Mouse (Mus musculus) forebrain, embryonic 12.5 days (tissue): ENCODE data around the gene Nav2. TPM values are rescaled to one million over a fixed set of nuclear protein-coding genes. Genes with fewer than 3 reads are reported as not detected.

Source experiments
- ATAC-seq: fragments of 200-750 bp; cut with Nextera tagmentation; 2 replicates; pipeline ENCODE4 v1.8.0; 2017; ENCODE audit warnings: moderate TSS enrichment; ENCODE audit not compliant: low FRiP score
- H3K27ac ChIP-seq: fragments of 300-500 bp; sonication (generic); 2 replicates; pipeline ENCODE4 v1.5.1; 2016; ENCODE audit warnings: mild to moderate bottlenecking
- H3K27me3 ChIP-seq: fragments of 300-500 bp; sonication (generic); 2 replicates; pipeline ENCODE4 v1.6.1; 2016; ENCODE audit warnings: mild to moderate bottlenecking
- H3K36me3 ChIP-seq: fragments of 300-500 bp; sonication (generic); replicated peaks from 2 replicates; pipeline ENCODE4 v1.6.1; 2016; ENCODE audit warnings: mild to moderate bottlenecking
- H3K4me1 ChIP-seq: fragments of 300-500 bp; sonication (generic); 2 replicates; pipeline ENCODE4 v1.6.1; 2016
- H3K4me2 ChIP-seq: fragments of 300-500 bp; sonication (generic); 2 replicates; pipeline ENCODE4 v1.6.1; 2016; ENCODE audit warnings: mild to moderate bottlenecking, moderate library complexity
- H3K4me3 ChIP-seq: fragments of 300-500 bp; sonication (generic); replicated peaks from 2 replicates; pipeline ENCODE4 v1.5.1; 2016; ENCODE audit warnings: mild to moderate bottlenecking
- H3K9ac ChIP-seq: fragments of 300-500 bp; sonication (generic); 2 replicates; pipeline ENCODE4 v1.6.1; 2016; ENCODE audit warnings: mild to moderate bottlenecking
- H3K9me3 ChIP-seq: fragments of 300-500 bp; sonication (generic); 2 replicates; pipeline ENCODE4 v1.6.1; 2016
- WGBS: fragments of 180-500 bp; shearing (Covaris S2); methylation state at CpG from one replicate; pipeline ENCODE4 v1.1.7; 2016; 5-methylcytosine and 5-hydroxymethylcytosine counted together
- polyA plus RNA-seq: library from polyadenylated mRNA; unstranded; fragments of >200 nt; fragmentation: Nextera tagmentation; extraction: Ambion mirVana; gene quantifications from 2 replicates; pipeline ENCODE4 v1.2.1, GENCODE M21; 2016

Nav2 gene
- polyA plus RNA-seq, 1 experiment from 2014 or later: 10.9 TPM

GRCm38 (mm10) chr7:48996829-48997228, 88.3 kb downstream of the Nav2 start:
- Histone ChIP-seq H3K4me3 (no peak overlapping the region), H3K4me1 (peaks cover 54% of the 10 kb centered on the region), H3K27me3 (peaks cover 22% of the 10 kb centered on the region), H3K27ac (0 out of 2 replicates have a peak overlapping the region, but pooled peaks have one; percentile 19), H3K36me3 (no peaks in the 10 kb centered on the region), H3K4me2 (no peak overlapping the region), H3K9ac (no peak overlapping the region), H3K9me3 (no peaks in the 10 kb centered on the region)
- 69% methylated on average over 5 of the region's 5 CpGs for WGBS
- no peak for ATAC-seq

- Histone ChIP-seq H3K27me3 (peaks cover 19% of the 10 kb centered on the region), H3K9ac (no peak overlapping the region), H3K9me3 (no peaks in the 10 kb centered on the region), H3K4me1 (peaks cover 55% of the 10 kb centered on the region), H3K27ac (no peak overlapping the region), H3K4me3 (no peak overlapping the region), H3K36me3 (no peaks in the 10 kb centered on the region), H3K4me2 (no peak overlapping the region)
- WGBS: 89% methylated on average over 8 of the region's 8 CpGs
- ATAC-seq: no peak
These were observed 89.6 kb downstream of the Nav2 start for GRCm38 (mm10) chr7:48998097-48998496.

- Histone ChIP-seq H3K36me3 (no peaks in the 10 kb centered on the region), H3K9me3 (no peaks in the 10 kb centered on the region), H3K4me2 (no peak overlapping the region), H3K27ac (no peak overlapping the region), H3K4me3 (no peak overlapping the region), H3K27me3 (peaks cover 18% of the 10 kb centered on the region), H3K4me1 (peaks cover 60% of the 10 kb centered on the region), H3K9ac (no peak overlapping the region)
- WGBS: 82% methylated on average over 10 of the region's 10 CpGs
- ATAC-seq: no peak
These were observed 90.1 kb downstream of the Nav2 start for GRCm38 (mm10) chr7:48998595-48998994.

- H3K27ac ChIP-seq: no peak overlapping the region
- 80% methylated on average over 3 of the region's 3 CpGs for WGBS
- no peak overlapping the region for H3K9ac ChIP-seq
- no peaks in the 10 kb centered on the region for H3K9me3 ChIP-seq
- H3K4me2 ChIP-seq: no peak overlapping the region
- H3K4me3 ChIP-seq: no peak overlapping the region
- peaks cover 12% of the 10 kb centered on the region; the same call in 1 of the 2 replicates for H3K27me3 ChIP-seq
- no peak for ATAC-seq
- peaks cover 40% of the 10 kb centered on the region for H3K4me1 ChIP-seq
- H3K36me3 ChIP-seq: no peaks in the 10 kb centered on the region
These were observed 92.3 kb downstream of the Nav2 start for GRCm38 (mm10) chr7:49000816-49001215.

- 66% methylated on average over 5 of the region's 5 CpGs for WGBS
- H3K9me3 ChIP-seq: no peaks in the 10 kb centered on the region
- no peak for ATAC-seq
- H3K4me1 ChIP-seq: peaks cover 32% of the 10 kb centered on the region
- no peaks in the 10 kb centered on the region for H3K36me3 ChIP-seq
- no peak overlapping the region for H3K9ac ChIP-seq
- H3K4me3 ChIP-seq: no peak overlapping the region
- peaks cover 8% of the 10 kb centered on the region; the same call in 1 of the 2 replicates for H3K27me3 ChIP-seq
- H3K27ac ChIP-seq: no peak overlapping the region
- no peak overlapping the region for H3K4me2 ChIP-seq
These were observed 95.9 kb downstream of the Nav2 start for GRCm38 (mm10) chr7:49004402-49004801.

- WGBS: 81% methylated on average over 7 of the region's 7 CpGs
- H3K9me3 ChIP-seq: no peaks in the 10 kb centered on the region
- H3K4me2 ChIP-seq: no peak overlapping the region
- no peak for ATAC-seq
- H3K4me3 ChIP-seq: no peak overlapping the region
- H3K27ac ChIP-seq: no peak overlapping the region
- no peak overlapping the region for H3K9ac ChIP-seq
- H3K27me3 ChIP-seq: 0 out of 2 replicates have a peak, but pooled peaks cover 3% of the 10 kb centered on the region
- H3K36me3 ChIP-seq: no peaks in the 10 kb centered on the region
- peaks cover 17% of the 10 kb centered on the region; the same call in 1 of the 2 replicates for H3K4me1 ChIP-seq
These were observed 98.4 kb downstream of the Nav2 start for GRCm38 (mm10) chr7:49006886-49007285.

GRCm38 (mm10) chr7:49010739-49011138, 102.2 kb downstream of the Nav2 start:
- ATAC-seq: no peak
- Histone ChIP-seq H3K27ac (no peak overlapping the region), H3K36me3 (no peaks in the 10 kb centered on the region), H3K4me2 (no peak overlapping the region), H3K27me3 (0 out of 2 replicates have a peak, but pooled peaks cover 3% of the 10 kb centered on the region), H3K9ac (no peak overlapping the region), H3K4me3 (no peak overlapping the region), H3K9me3 (no peaks in the 10 kb centered on the region), H3K4me1 (peaks cover 17% of the 10 kb centered on the region; the same call in 1 of the 2 replicates)
- WGBS: 91% methylated on average over 6 of the region's 6 CpGs

GRCm38 (mm10) chr7:49012027-49012426, 103.5 kb downstream of the Nav2 start:
- H3K9me3 ChIP-seq: no peaks in the 10 kb centered on the region
- no peaks in the 10 kb centered on the region for H3K27me3 ChIP-seq
- H3K4me2 ChIP-seq: no peak overlapping the region
- no peak overlapping the region for H3K9ac ChIP-seq
- no peaks in the 10 kb centered on the region for H3K36me3 ChIP-seq
- peaks cover 22% of the 10 kb centered on the region; the same call in 1 of the 2 replicates for H3K4me1 ChIP-seq
- H3K27ac ChIP-seq: no peak overlapping the region
- no peak for ATAC-seq
- H3K4me3 ChIP-seq: no peak overlapping the region
- WGBS: 73% methylated on average over 1 of the region's 1 CpGs

- WGBS: 88% methylated on average over 10 of the region's 10 CpGs
- no peak for ATAC-seq
- Histone ChIP-seq H3K9me3 (no peaks in the 10 kb centered on the region), H3K4me3 (no peak overlapping the region), H3K27ac (no peak overlapping the region), H3K4me2 (no peak overlapping the region), H3K36me3 (no peaks in the 10 kb centered on the region), H3K4me1 (peaks cover 35% of the 10 kb centered on the region), H3K9ac (no peak overlapping the region), H3K27me3 (0 out of 2 replicates have a peak, but pooled peaks cover 6% of the 10 kb centered on the region)
These were observed 106.0 kb downstream of the Nav2 start for GRCm38 (mm10) chr7:49014480-49014879.

- Histone ChIP-seq H3K4me3 (no peak overlapping the region), H3K36me3 (no peaks in the 10 kb centered on the region), H3K4me1 (peaks cover 38% of the 10 kb centered on the region), H3K9ac (no peak overlapping the region), H3K27me3 (0 out of 2 replicates have a peak, but pooled peaks cover 6% of the 10 kb centered on the region), H3K4me2 (no peak overlapping the region), H3K27ac (no peak overlapping the region), H3K9me3 (no peaks in the 10 kb centered on the region)
- ATAC-seq: no peak
- WGBS: 85% methylated on average over 6 of the region's 6 CpGs
These were observed 106.8 kb downstream of the Nav2 start for GRCm38 (mm10) chr7:49015297-49015696.

- Histone ChIP-seq H3K9me3 (no peaks in the 10 kb centered on the region), H3K9ac (no peak overlapping the region), H3K4me2 (no peak overlapping the region), H3K4me3 (no peak overlapping the region), H3K36me3 (no peaks in the 10 kb centered on the region), H3K4me1 (peaks cover 38% of the 10 kb centered on the region), H3K27ac (no peak overlapping the region), H3K27me3 (0 out of 2 replicates have a peak, but pooled peaks cover 6% of the 10 kb centered on the region)
- 74% methylated on average over 2 of the region's 2 CpGs for WGBS
- ATAC-seq: no peak
These were observed 107.6 kb downstream of the Nav2 start for GRCm38 (mm10) chr7:49016088-49016487.

- Histone ChIP-seq H3K36me3 (no peaks in the 10 kb centered on the region), H3K27ac (no peak overlapping the region), H3K4me1 (peaks cover 34% of the 10 kb centered on the region), H3K4me2 (no peak overlapping the region), H3K9ac (no peak overlapping the region), H3K4me3 (no peak overlapping the region), H3K9me3 (no peaks in the 10 kb centered on the region), H3K27me3 (0 out of 2 replicates have a peak, but pooled peaks cover 13% of the 10 kb centered on the region)
- no peak for ATAC-seq
- WGBS: 87% methylated on average over 5 of the region's 5 CpGs
These were observed 109.3 kb downstream of the Nav2 start for GRCm38 (mm10) chr7:49017794-49018193.

- no peaks in the 10 kb centered on the region for H3K9me3 ChIP-seq
- no peak overlapping the region for H3K27ac ChIP-seq
- H3K4me3 ChIP-seq: no peak overlapping the region
- ATAC-seq: peak; percentile 48; the same call in 1 of the 2 replicates
- no peak overlapping the region for H3K9ac ChIP-seq
- WGBS: 74% methylated on average over 7 of the region's 7 CpGs
- H3K27me3 ChIP-seq: 0 out of 2 replicates have a peak, but pooled peaks cover 14% of the 10 kb centered on the region
- H3K36me3 ChIP-seq: no peaks in the 10 kb centered on the region
- no peak overlapping the region for H3K4me2 ChIP-seq
- H3K4me1 ChIP-seq: peaks cover 29% of the 10 kb centered on the region
These were observed 110.0 kb downstream of the Nav2 start for GRCm38 (mm10) chr7:49018478-49018914.
